In genomic region chr13:98926213-98926957, GRCm38 (mm10) we compare ENCODE assay signal across 8 mouse cellular contexts. TPM values are rescaled to one million over a fixed set of nuclear protein-coding genes. Genes with fewer than 3 reads are reported as not detected.
DNase-seq lines count a peak whose midpoint lies in the region; ATAC-seq and TF ChIP-seq lines count a peak whose summit lies in the region.

Gene Tnpo1 (minus strand): TSS chr13:98926384.

- ATAC-seq in kidney, embryonic 16.5 days (ENCODE audit: low FRiP score, low TSS enrichment): peak; percentile 95

- no peak for TF ChIP-seq CTCF in bone marrow macrophage, adult 2 months (IDR thresholded peaks at IDR 0.05; ENCODE audit: low read depth, low read length)
- TF ChIP-seq CTCF in embryonic fibroblast, embryonic 13.5 days (IDR thresholded peaks at IDR 0.05; ENCODE audit: borderline replicate concordance, insufficient read depth, low read length): no peak
- TF ChIP-seq CTCF in liver, adult 2 months (IDR thresholded peaks at IDR 0.05; ENCODE audit: low read depth, low read length): no peak

- TF ChIP-seq POLR2A in bone marrow macrophage, adult 2 months (IDR thresholded peaks at IDR 0.05; ENCODE audit: borderline replicate concordance, low read depth, low read length): no peak
- peak; percentile 88 for TF ChIP-seq POLR2A in embryonic fibroblast, embryonic 13.5 days (IDR thresholded peaks at IDR 0.05; ENCODE audit: low read depth, low read length)
- TF ChIP-seq POLR2A in liver, adult 2 months (IDR thresholded peaks at IDR 0.05; ENCODE audit: extremely low read depth, insufficient read depth, low read length): peak; percentile 75
- TF ChIP-seq POLR2A in myocyte (IDR thresholded peaks at IDR 0.05; ENCODE audit: insufficient read length, low read depth): peak; percentile 63

- H3K27ac ChIP-seq in bone marrow macrophage, adult 2 months (ENCODE audit: insufficient read depth, low read depth, low read length): peak within 1 kb of the TSS; percentile 77
- H3K27ac ChIP-seq in embryonic fibroblast, embryonic 13.5 days (ENCODE audit: insufficient read depth, low read length): peak within 1 kb of the TSS; percentile 77
- H3K27ac ChIP-seq in heart, embryonic 10.5 days: peak within 1 kb of the TSS; percentile 100
- H3K27ac ChIP-seq in kidney, embryonic 16.5 days (ENCODE audit: low read length): peak within 1 kb of the TSS; percentile 97
- peak within 1 kb of the TSS; percentile 87 for H3K27ac ChIP-seq in liver, adult 2 months (replicated peaks; ENCODE audit: insufficient read depth, low read depth, low read length)

- under 1% methylated on average over 75 of the region's 75 CpGs for WGBS in heart, embryonic 10.5 days
- under 1% methylated on average over 69 of the region's 75 CpGs for WGBS in kidney, embryonic 16.5 days
- WGBS in liver, adult 2 months: under 1% methylated on average over 70 of the region's 75 CpGs

- peak within 1 kb of the TSS; percentile 82 for H3K4me2 ChIP-seq in kidney, embryonic 16.5 days (replicated peaks; ENCODE audit: low read depth, low read length)
- H3K4me2 ChIP-seq in myocyte (ENCODE audit: low read depth): peak within 1 kb of the TSS; percentile 65

- peaks cover 5% of the 10 kb centered on the region for H3K4me1 ChIP-seq in bone marrow macrophage, adult 2 months (ENCODE audit: control insufficient read depth, insufficient read depth, low read length)
- peaks cover 6% of the 10 kb centered on the region for H3K4me1 ChIP-seq in embryonic fibroblast, embryonic 13.5 days (ENCODE audit: control insufficient read depth, insufficient read depth, low read length)
- H3K4me1 ChIP-seq in heart, embryonic 10.5 days: peaks cover 9% of the 10 kb centered on the region; the same call in 1 of the 2 replicates
- peaks cover 16% of the 10 kb centered on the region for H3K4me1 ChIP-seq in kidney, embryonic 16.5 days (ENCODE audit: insufficient read depth, low read length)
- peaks cover 14% of the 10 kb centered on the region for H3K4me1 ChIP-seq in liver, adult 2 months (ENCODE audit: control insufficient read depth, insufficient read depth, low read length)

- peak; percentile 93 for DNase-seq in A20 (ENCODE audit: low read depth, low spot score)
- peak; percentile 95 for DNase-seq in heart, embryonic 10.5 days (ENCODE audit: low spot score)
- DNase-seq in liver, adult 2 months (ENCODE audit: extremely low read depth, low read depth, low spot score): peak; percentile 70
- peak; percentile 87 for DNase-seq in splenic B cell, adult 2 months (ENCODE audit: low read depth, low spot score)

- peaks cover 27% of the 10 kb centered on the region for H3K79me2 ChIP-seq in liver, adult 2 months (ENCODE audit: control insufficient read depth, insufficient read depth, low read length)
- H3K79me2 ChIP-seq in myocyte (ENCODE audit: control insufficient read depth, insufficient read depth): peaks cover 47% of the 10 kb centered on the region

- H3K4me3 ChIP-seq in bone marrow macrophage, adult 2 months (ENCODE audit: insufficient read depth, low read length): peak within 1 kb of the TSS; percentile 67
- H3K4me3 ChIP-seq in embryonic fibroblast, embryonic 13.5 days (ENCODE audit: insufficient read depth, low read length): peak within 1 kb of the TSS; percentile 83
- H3K4me3 ChIP-seq in heart, embryonic 10.5 days: peak within 1 kb of the TSS; percentile 99
- H3K4me3 ChIP-seq in kidney, embryonic 16.5 days (ENCODE audit: low read length): peak within 1 kb of the TSS; percentile 99
- peak within 1 kb of the TSS; percentile 79 for H3K4me3 ChIP-seq in liver, adult 2 months (ENCODE audit: insufficient read depth, low read depth, low read length)
- peak within 1 kb of the TSS; percentile 54 for H3K4me3 ChIP-seq in myocyte

- H3K9me3 ChIP-seq in heart, embryonic 10.5 days: no peaks in the 10 kb centered on the region
- H3K9me3 ChIP-seq in kidney, embryonic 16.5 days (ENCODE audit: low read length): no peaks in the 10 kb centered on the region

- peaks cover 21% of the 10 kb centered on the region for H3K36me3 ChIP-seq in heart, embryonic 10.5 days
- H3K36me3 ChIP-seq in kidney, embryonic 16.5 days (ENCODE audit: insufficient read depth, low read length): peaks cover 10% of the 10 kb centered on the region
- H3K36me3 ChIP-seq in liver, adult 2 months (ENCODE audit: control insufficient read depth, insufficient read depth, low read length): no peaks in the 10 kb centered on the region
- H3K36me3 ChIP-seq in myocyte (ENCODE audit: control insufficient read depth, insufficient read depth): peaks cover 17% of the 10 kb centered on the region
- H3K36me3 ChIP-seq in splenic B cell, adult 2 months (ENCODE audit: control insufficient read depth, insufficient read depth, low read length, poor library complexity, severe bottlenecking): 0 out of 2 replicates have a peak, but pooled peaks cover 2% of the 10 kb centered on the region

- H3K9ac ChIP-seq in kidney, embryonic 16.5 days (replicated peaks; ENCODE audit: low read length): peak within 1 kb of the TSS; percentile 100
- peak within 1 kb of the TSS; percentile 99 for H3K9ac ChIP-seq in liver, adult 2 months (ENCODE audit: low read depth, low read length)

- H3K27me3 ChIP-seq in heart, embryonic 10.5 days (ENCODE audit: insufficient read depth, poor library complexity, severe bottlenecking): no peaks in the 10 kb centered on the region
- no peaks in the 10 kb centered on the region for H3K27me3 ChIP-seq in kidney, embryonic 16.5 days (ENCODE audit: insufficient read depth, low read length)
- H3K27me3 ChIP-seq in liver, adult 2 months (ENCODE audit: control insufficient read depth, insufficient read depth, low read length): no peaks in the 10 kb centered on the region
- no peaks in the 10 kb centered on the region for H3K27me3 ChIP-seq in myocyte (ENCODE audit: control insufficient read depth, insufficient read depth, insufficient read length)
- no peaks in the 10 kb centered on the region for H3K27me3 ChIP-seq in splenic B cell, adult 2 months (ENCODE audit: control insufficient read depth, insufficient read depth, low read length, poor library complexity, severe bottlenecking)

- peak within 1 kb of the TSS; percentile 87 for H3ac ChIP-seq in myocyte (ENCODE audit: control insufficient read depth, insufficient read length)

TF ChIP-seq in myocyte, 11 proteins besides CTCF, POLR2A, EP300 and RAD21:
- peak; percentile 26 for TF ChIP-seq POLR2AphosphoS2 (IDR thresholded peaks at IDR 0.05; ENCODE audit: insufficient read length, low read depth)
- TF ChIP-seq USF1 (IDR thresholded peaks at IDR 0.05; ENCODE audit: low read depth): no peak
- TF ChIP-seq MYOD1 (IDR thresholded peaks at IDR 0.05; ENCODE audit: control insufficient read depth in 1 of 3, insufficient read length in 2 of 3, low read depth in 2 of 3): peak in 2 of 3 experiments; percentile 45 to 58
- TF ChIP-seq E2F4 (IDR thresholded peaks at IDR 0.05; ENCODE audit: insufficient read depth): peak; percentile 31
- TF ChIP-seq REST (IDR thresholded peaks at IDR 0.05; ENCODE audit: insufficient read depth, insufficient read length): no peak
- peak in 2 of 3 experiments; percentile 35 to 59 for TF ChIP-seq MYOG (IDR thresholded peaks at IDR 0.05; ENCODE audit: control insufficient read depth in 1 of 3, insufficient read depth in 1 of 3, insufficient read length in 2 of 3, low read depth in 2 of 3)

RNA-seq across cellular contexts. Expression of gene Tnpo1, which starts in this region (rescaled TPM):
- 50.8 and 65.0 TPM in 2 replicates for polyA plus RNA-seq in bone marrow macrophage, adult 2 months (2012; ENCODE audit: insufficient read depth, insufficient read length, missing spikeins)
- 146 and 157 TPM in 2 replicates for polyA plus RNA-seq in embryonic fibroblast, embryonic 13.5 days (2011; ENCODE audit: insufficient read length, low read depth, missing spikeins)
- polyA plus RNA-seq in heart, embryonic 10.5 days (2016; fragmentation: Nextera tagmentation; extraction: Ambion mirVana): 60.5 and 67.7 TPM in 2 replicates
- polyA plus RNA-seq in kidney, embryonic 16.5 days (2015; fragmentation: Nextera tagmentation; extraction: Ambion mirVana): 65.4 and 67.7 TPM in 2 replicates
- total RNA-seq in liver, adult 2 months (2014; rRNA removed): 56.1 and 62.7 TPM in 2 replicates
- polyA plus RNA-seq in liver, adult 2 months (2012; rRNA removed): 10.7 and 11.3 TPM in 2 replicates
- polyA plus RNA-seq in myocyte (2012; fragmentation: generic; extraction: Trizol): 36.0 TPM

Comparison
In these comparisons a context has a peak if more than half of its experiments do, and no peak if none do; other contexts are left out.
1. Peak in every context shown above with its lines: DNase-seq, ATAC-seq, H3K4me3 ChIP-seq and H3K27ac ChIP-seq.